Mouse (Mus musculus): Measurements from ENCODE around the gene Phf20.
"Not testable (repeated sequence)": the region's sequence is repeated elsewhere in the genome, so short reads cannot be mapped to it uniquely, and the experiment has no call there.

Gene Phf20

GRCm38 (mm10) chr2:156199944-156200343, 3.7 kb downstream of the Phf20 start:
- DNase-seq (ENCODE audit: low spot score) = no peak

- DNase-seq (ENCODE audit: low spot score) = no peak
These were observed 5.2 kb downstream of the Phf20 start for GRCm38 (mm10) chr2:156201486-156201885.

GRCm38 (mm10) chr2:156202848-156203437, 6.7 kb downstream of the Phf20 start:
- DNase-seq (ENCODE audit: low spot score) = peak; percentile 70

- no peak for DNase-seq (ENCODE audit: low spot score)
These were observed 7.7 kb downstream of the Phf20 start for GRCm38 (mm10) chr2:156203917-156204316.

GRCm38 (mm10) chr2:156217786-156218185, 21.5 kb downstream of the Phf20 start:
- no peak for DNase-seq (ENCODE audit: low spot score)

GRCm38 (mm10) chr2:156222100-156222499, 25.8 kb downstream of the Phf20 start:
- DNase-seq (ENCODE audit: low spot score) = no peak

- no peak for DNase-seq (ENCODE audit: low spot score)
These were observed 27.8 kb downstream of the Phf20 start for GRCm38 (mm10) chr2:156224043-156224442.

GRCm38 (mm10) chr2:156227689-156228088, 31.4 kb downstream of the Phf20 start:
- no peak for DNase-seq (ENCODE audit: low spot score)

- DNase-seq (ENCODE audit: low spot score) = no peak
These were observed 32.9 kb downstream of the Phf20 start for GRCm38 (mm10) chr2:156229171-156229570.

- no peak for DNase-seq (ENCODE audit: low spot score)
These were observed 35.1 kb downstream of the Phf20 start for GRCm38 (mm10) chr2:156231340-156231739.

GRCm38 (mm10) chr2:156233275-156233948, 37.1 kb downstream of the Phf20 start:
- DNase-seq (ENCODE audit: low spot score) = no peak

- DNase-seq (ENCODE audit: low spot score) = not testable (repeated sequence)
These were observed 37.8 kb downstream of the Phf20 start for GRCm38 (mm10) chr2:156234016-156234415.

GRCm38 (mm10) chr2:156235847-156236246, 39.6 kb downstream of the Phf20 start:
- no peak for DNase-seq (ENCODE audit: low spot score)

GRCm38 (mm10) chr2:156241662-156242061, 45.4 kb downstream of the Phf20 start:
- no peak for DNase-seq (ENCODE audit: low spot score)

- DNase-seq (ENCODE audit: low spot score) = no peak
These were observed 46.7 kb downstream of the Phf20 start for GRCm38 (mm10) chr2:156243011-156243410.

- DNase-seq (ENCODE audit: low spot score) = no peak
These were observed 51.3 kb downstream of the Phf20 start for GRCm38 (mm10) chr2:156247599-156247998.

- no peak for DNase-seq (ENCODE audit: low spot score)
These were observed 54.5 kb downstream of the Phf20 start for GRCm38 (mm10) chr2:156250761-156251160.

GRCm38 (mm10) chr2:156251291-156251690, 55.0 kb downstream of the Phf20 start:
- no peak for DNase-seq (ENCODE audit: low spot score)

- no peak for DNase-seq (ENCODE audit: low spot score)
These were observed 60.8 kb downstream of the Phf20 start for GRCm38 (mm10) chr2:156257051-156257450.

- no peak for DNase-seq (ENCODE audit: low spot score)
These were observed 61.9 kb downstream of the Phf20 start for GRCm38 (mm10) chr2:156257922-156258761.

GRCm38 (mm10) chr2:156260968-156261367, 64.7 kb downstream of the Phf20 start:
- no peak for DNase-seq (ENCODE audit: low spot score)

GRCm38 (mm10) chr2:156263204-156263893, 67.1 kb downstream of the Phf20 start:
- no peak for DNase-seq (ENCODE audit: low spot score)
